Mouse (Mus musculus) forebrain, embryonic 12.5 days (tissue): ENCODE measurements around the gene Ifitm7. TPM values are rescaled to one million over a fixed set of nuclear protein-coding genes. Genes with fewer than 3 reads are reported as not detected.
"Not testable (repeated sequence)": the region's sequence is repeated elsewhere in the genome, so short reads cannot be mapped to it uniquely, and the experiment has no call there.

Experiments used
- ATAC-seq: fragments of 200-750 bp; cut with Nextera tagmentation; 2 replicates; pipeline ENCODE4 v1.8.0; 2017; ENCODE audit warnings: moderate TSS enrichment; ENCODE audit not compliant: low FRiP score
- H3K27ac ChIP-seq: fragments of 300-500 bp; sonication (generic); 2 replicates; pipeline ENCODE4 v1.5.1; 2016; ENCODE audit warnings: mild to moderate bottlenecking
- H3K27me3 ChIP-seq: fragments of 300-500 bp; sonication (generic); 2 replicates; pipeline ENCODE4 v1.6.1; 2016; ENCODE audit warnings: mild to moderate bottlenecking
- H3K36me3 ChIP-seq: fragments of 300-500 bp; sonication (generic); replicated peaks from 2 replicates; pipeline ENCODE4 v1.6.1; 2016; ENCODE audit warnings: mild to moderate bottlenecking
- H3K4me1 ChIP-seq: fragments of 300-500 bp; sonication (generic); 2 replicates; pipeline ENCODE4 v1.6.1; 2016
- H3K4me2 ChIP-seq: fragments of 300-500 bp; sonication (generic); 2 replicates; pipeline ENCODE4 v1.6.1; 2016; ENCODE audit warnings: mild to moderate bottlenecking, moderate library complexity
- H3K4me3 ChIP-seq: fragments of 300-500 bp; sonication (generic); replicated peaks from 2 replicates; pipeline ENCODE4 v1.5.1; 2016; ENCODE audit warnings: mild to moderate bottlenecking
- H3K9ac ChIP-seq: fragments of 300-500 bp; sonication (generic); 2 replicates; pipeline ENCODE4 v1.6.1; 2016; ENCODE audit warnings: mild to moderate bottlenecking
- H3K9me3 ChIP-seq: fragments of 300-500 bp; sonication (generic); 2 replicates; pipeline ENCODE4 v1.6.1; 2016
- WGBS: fragments of 180-500 bp; shearing (Covaris S2); methylation state at CpG from one replicate; pipeline ENCODE4 v1.1.7; 2016; 5-methylcytosine and 5-hydroxymethylcytosine counted together
- polyA plus RNA-seq: library from polyadenylated mRNA; unstranded; fragments of >200 nt; fragmentation: Nextera tagmentation; extraction: Ambion mirVana; gene quantifications from 2 replicates; pipeline ENCODE4 v1.2.1, GENCODE M21; 2016

The Ifitm7 gene
- polyA plus RNA-seq, 1 experiment from 2014 or later = 0.88 TPM

DNA sequence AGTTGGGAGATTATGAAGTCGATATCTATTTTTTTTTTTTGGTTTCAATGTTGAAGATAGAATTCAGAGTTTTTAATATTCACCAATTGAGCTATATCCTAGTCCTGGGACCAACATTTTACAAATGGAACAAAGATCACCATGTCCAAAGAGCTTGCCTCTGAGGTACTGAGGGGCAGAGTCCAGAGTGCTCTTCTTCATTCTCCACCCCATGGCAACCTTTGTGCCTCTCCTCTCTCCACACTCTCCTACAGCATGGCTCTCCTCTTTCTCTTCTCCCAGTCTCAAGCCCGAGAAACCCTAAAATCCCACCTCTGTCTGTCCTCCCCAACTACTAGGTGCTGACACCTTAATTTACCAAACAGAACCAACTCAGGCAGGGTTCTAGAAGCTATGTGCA lies 18.0 kb upstream of the Ifitm7 start:
- Histone ChIP-seq H3K27me3 (no peaks in the 10 kb centered on the region), H3K36me3 (no peaks in the 10 kb centered on the region), H3K9ac (no peak overlapping the region), H3K4me3 (no peak overlapping the region), H3K27ac (no peak overlapping the region), H3K4me1 (no peaks in the 10 kb centered on the region), H3K4me2 (no peak overlapping the region), H3K9me3 (no peaks in the 10 kb centered on the region)
- no peak for ATAC-seq
- 89% methylated on average over 2 of the region's 2 CpGs for WGBS

DNA sequence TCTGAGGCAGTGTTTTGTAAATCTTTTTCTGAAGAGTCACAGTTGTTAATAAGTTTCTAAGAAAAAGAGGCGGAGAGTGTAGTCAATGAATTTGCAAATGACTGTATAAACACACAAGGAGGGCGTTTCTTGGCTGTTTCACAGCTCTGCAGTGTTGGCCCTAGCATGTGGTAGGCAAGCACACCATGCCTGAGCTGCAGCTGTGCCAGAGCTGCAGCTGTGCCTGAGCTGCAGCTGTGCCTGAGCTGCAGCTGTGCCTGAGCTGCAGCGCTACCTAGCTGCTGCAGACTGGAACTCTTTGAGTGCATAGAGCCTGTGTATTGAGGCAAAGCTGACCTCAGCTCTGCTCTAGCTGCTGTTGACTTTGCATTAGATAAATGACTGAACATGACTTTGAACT lies 17.5 kb upstream of the Ifitm7 start:
- H3K27me3 ChIP-seq = no peaks in the 10 kb centered on the region
- no peak overlapping the region for H3K27ac ChIP-seq
- H3K4me3 ChIP-seq = no peak overlapping the region
- peak; percentile 33; the same call in 1 of the 2 replicates for ATAC-seq
- no peaks in the 10 kb centered on the region for H3K36me3 ChIP-seq
- 39% methylated on average over 3 of the region's 3 CpGs for WGBS
- H3K4me2 ChIP-seq = no peak overlapping the region
- H3K9me3 ChIP-seq = no peaks in the 10 kb centered on the region
- H3K4me1 ChIP-seq = no peaks in the 10 kb centered on the region
- no peak overlapping the region for H3K9ac ChIP-seq

DNA sequence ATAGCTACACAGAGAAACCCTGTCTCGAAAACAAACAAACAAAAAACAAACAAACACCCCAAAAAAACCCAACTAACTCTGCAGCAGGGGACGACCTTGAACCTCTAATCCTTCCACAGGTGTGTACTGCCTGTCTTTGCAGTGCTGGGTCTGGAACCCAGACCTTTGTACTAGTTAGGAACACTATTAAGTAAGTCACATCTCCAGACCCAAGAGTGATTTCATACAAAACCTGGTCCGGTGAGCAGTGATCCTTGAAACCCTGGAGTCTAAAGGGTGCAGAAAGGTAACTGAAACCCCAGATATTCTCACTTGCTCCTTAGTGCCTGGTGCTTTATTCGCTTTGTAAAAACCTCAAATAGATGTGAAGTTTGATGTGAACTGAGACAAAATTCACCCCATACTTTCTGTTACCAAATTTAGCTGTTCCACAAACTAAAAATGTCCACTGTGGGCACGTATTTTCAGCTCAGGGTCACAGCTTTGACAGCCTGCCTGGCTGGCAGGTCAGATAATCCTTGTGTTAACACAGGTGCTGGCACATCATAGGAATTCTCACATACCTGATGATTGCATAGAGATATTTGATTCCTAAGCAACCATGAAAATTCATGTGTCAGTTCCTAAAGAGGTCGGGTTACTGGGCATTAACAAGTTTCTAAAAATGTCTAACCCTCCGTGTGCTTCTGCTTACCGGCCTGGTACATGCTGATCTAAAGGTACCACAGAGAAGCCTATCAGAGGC lies 16.9 kb upstream of the Ifitm7 start:
- Histone ChIP-seq H3K4me3 (no peak overlapping the region), H3K4me1 (no peaks in the 10 kb centered on the region), H3K9me3 (no peaks in the 10 kb centered on the region), H3K27ac (no peak overlapping the region), H3K36me3 (no peaks in the 10 kb centered on the region), H3K27me3 (no peaks in the 10 kb centered on the region), H3K9ac (no peak overlapping the region), H3K4me2 (no peak overlapping the region)
- WGBS = 74% methylated on average over 8 of the region's 8 CpGs
- no peak for ATAC-seq

DNA sequence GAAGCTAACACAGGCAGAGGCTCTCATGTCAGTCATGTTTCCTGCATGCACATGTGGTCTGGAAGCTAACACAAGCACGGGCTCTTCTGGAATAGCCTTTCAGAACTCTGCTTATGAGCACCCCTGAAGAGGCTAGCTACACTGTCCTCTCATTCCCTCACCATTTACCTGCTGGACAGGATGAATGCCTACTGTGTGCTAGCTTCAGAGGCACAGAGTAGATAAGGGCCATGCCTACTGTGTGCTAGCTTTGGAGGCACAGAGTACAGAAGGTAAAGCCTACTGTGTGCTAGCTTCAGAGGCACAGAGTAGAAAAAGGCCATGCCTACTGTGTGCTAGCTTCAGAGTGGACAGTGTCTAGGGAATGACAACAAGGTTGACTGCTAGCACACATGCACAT lies 7.8 kb upstream of the Ifitm7 start:
- Histone ChIP-seq H3K27ac (no peak overlapping the region), H3K36me3 (no peaks in the 10 kb centered on the region), H3K4me2 (no peak overlapping the region), H3K27me3 (no peaks in the 10 kb centered on the region), H3K9me3 (no peaks in the 10 kb centered on the region), H3K4me1 (no peaks in the 10 kb centered on the region), H3K4me3 (no peak overlapping the region), H3K9ac (no peak overlapping the region)
- 79% methylated on average over 1 of the region's 1 CpGs for WGBS
- ATAC-seq = no peak

DNA sequence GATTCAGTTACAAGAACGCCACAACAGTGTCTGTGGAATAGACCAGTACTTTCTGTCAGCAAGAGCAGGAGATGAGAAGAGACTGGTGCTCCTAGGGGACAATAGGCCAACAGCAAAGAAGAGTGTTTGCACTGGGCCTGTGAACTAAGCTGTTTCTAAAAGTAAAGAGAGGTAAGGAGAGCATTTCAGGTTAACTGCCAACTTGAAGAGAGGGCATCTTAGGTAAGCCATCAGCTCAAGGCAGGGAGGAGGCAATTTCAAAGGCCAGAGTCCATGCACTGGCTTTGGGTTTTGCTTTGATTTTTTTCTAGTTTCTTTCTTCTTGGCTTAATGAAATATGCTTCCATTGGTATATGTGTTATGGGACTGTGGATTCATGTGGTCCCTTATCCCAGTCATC lies 7.4 kb upstream of the Ifitm7 start:
- WGBS = 86% methylated on average over 1 of the region's 1 CpGs

DNA sequence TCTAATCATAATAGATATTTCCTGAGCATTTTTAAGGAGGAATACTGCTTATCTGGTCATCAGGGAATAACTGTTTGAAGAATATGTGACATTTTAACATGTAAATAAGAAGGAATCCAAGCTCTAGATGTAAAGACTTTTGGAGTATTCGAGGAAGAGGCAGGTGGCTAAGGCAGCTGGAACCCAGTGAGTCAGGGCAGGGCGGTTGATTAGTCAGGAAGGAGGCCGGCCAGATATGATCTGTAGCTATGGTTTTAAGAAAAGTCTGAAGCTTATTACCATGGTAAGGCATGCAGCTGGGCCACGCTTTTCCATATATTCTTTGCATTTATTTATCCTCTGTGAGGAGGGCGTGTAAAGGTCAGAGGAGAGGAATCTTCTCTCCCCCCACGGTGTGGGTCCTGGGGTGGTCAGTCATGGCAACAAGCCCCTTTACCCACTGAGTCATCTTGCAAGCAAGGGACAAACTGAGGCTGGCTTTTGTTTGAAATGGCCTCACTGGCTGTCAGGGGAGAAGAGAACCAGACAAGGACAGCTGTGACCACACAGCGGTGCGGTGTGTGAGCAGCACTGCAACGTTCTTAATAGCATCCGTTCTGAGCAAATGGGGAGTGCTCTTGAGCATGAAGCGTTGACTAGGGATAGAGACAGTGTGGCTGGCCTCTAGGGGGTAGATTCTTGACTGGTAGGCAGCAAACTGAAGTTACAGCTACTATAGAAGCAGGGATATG lies 6.0 kb upstream of the Ifitm7 start:
- Histone ChIP-seq H3K9me3 (no peaks in the 10 kb centered on the region), H3K27ac (no peak overlapping the region), H3K27me3 (no peaks in the 10 kb centered on the region), H3K36me3 (no peaks in the 10 kb centered on the region), H3K4me1 (0 out of 2 replicates have a peak, but pooled peaks cover 1% of the 10 kb centered on the region), H3K9ac (no peak overlapping the region), H3K4me3 (no peak overlapping the region), H3K4me2 (no peak overlapping the region)
- 88% methylated on average over 11 of the region's 11 CpGs for WGBS
- ATAC-seq = no peak

More for the DNA sequence above, 7.4 kb upstream of the Ifitm7 start:
- Histone ChIP-seq H3K4me1 (no peaks in the 10 kb centered on the region), H3K27me3 (no peaks in the 10 kb centered on the region), H3K9ac (no peak overlapping the region), H3K27ac (no peak overlapping the region), H3K9me3 (no peaks in the 10 kb centered on the region), H3K36me3 (no peaks in the 10 kb centered on the region), H3K4me3 (no peak overlapping the region), H3K4me2 (no peak overlapping the region)
- ATAC-seq = no peak

DNA sequence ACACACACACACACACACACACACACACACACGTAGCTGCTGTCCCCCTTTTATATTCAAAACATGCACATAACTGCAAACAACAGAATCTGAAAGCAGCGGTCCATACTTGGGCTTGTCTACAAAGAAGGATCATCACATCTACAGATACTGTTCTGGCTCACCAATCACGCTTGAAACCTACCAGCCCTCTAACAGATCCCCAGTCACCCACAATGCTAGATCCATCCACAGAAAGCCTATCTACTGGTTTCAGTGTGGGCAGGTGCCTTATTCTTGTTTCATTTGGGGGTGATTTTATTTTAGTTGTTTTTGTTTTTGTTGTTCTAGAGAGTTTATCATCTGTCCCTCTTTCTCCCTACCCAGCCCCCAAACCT lies 503 bp downstream of the Ifitm7 start:
- H3K9me3 ChIP-seq = no peaks in the 10 kb centered on the region
- WGBS = 38% methylated on average over 3 of the region's 3 CpGs
- H3K27me3 ChIP-seq = no peaks in the 10 kb centered on the region
- peak overlapping the region; percentile 64 for H3K4me3 ChIP-seq
- H3K27ac ChIP-seq = peak overlapping the region; percentile 89
- ATAC-seq = peak; percentile 64
- H3K4me1 ChIP-seq = peaks cover 11% of the 10 kb centered on the region; the same call in 1 of the 2 replicates
- no peaks in the 10 kb centered on the region for H3K36me3 ChIP-seq
- H3K4me2 ChIP-seq = peak overlapping the region; percentile 69
- H3K9ac ChIP-seq = peak overlapping the region; percentile 79

DNA sequence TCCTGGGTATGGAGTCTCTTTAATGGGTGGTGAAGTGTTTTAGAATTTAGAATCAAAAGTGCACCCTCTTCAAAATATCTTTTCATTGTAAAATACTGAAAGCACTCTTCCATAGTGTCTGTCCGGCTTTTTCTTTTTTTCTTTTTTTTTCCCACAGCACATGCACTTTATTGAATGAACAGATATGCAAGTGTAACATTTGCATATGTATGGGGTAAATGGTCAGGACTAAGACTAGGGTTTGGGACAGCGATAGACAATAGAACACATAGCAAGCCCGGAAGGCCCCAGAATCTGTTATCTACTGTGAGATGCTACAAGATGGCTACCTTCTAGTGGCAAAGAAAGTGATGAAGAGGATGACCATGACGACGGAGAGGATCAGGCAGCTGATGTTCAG lies 3.5 kb downstream of the Ifitm7 start:
- no peaks in the 10 kb centered on the region for H3K36me3 ChIP-seq
- H3K4me1 ChIP-seq = peaks cover 11% of the 10 kb centered on the region; the same call in 1 of the 2 replicates
- no peaks in the 10 kb centered on the region for H3K27me3 ChIP-seq
- 78% methylated on average over 5 of the region's 5 CpGs for WGBS
- ATAC-seq = no peak
- H3K27ac ChIP-seq = no peak overlapping the region
- H3K4me3 ChIP-seq = no peak overlapping the region
- no peaks in the 10 kb centered on the region for H3K9me3 ChIP-seq
- no peak overlapping the region for H3K4me2 ChIP-seq
- H3K9ac ChIP-seq = no peak overlapping the region

DNA sequence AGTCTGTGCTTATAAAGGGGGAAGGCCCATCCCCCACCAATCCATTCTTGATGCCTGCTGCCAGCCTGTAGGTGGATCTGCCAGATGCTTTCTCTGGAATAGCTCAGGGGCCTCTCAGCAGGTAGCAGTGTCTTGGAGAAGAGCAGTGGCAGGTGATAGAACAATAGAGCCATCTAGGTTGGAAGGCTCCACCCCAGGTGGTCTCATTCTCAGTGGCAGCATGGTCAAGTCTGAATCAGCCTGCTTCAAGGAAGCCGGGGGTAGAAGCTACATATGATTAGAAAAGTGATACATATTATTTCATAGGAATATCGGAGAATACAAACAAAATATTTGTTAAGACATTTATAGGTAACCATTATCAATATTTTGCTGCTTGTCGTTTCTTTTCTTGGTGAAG lies 5.0 kb downstream of the Ifitm7 start:
- not testable (repeated sequence) for H3K27ac ChIP-seq, H3K9ac ChIP-seq, H3K9me3 ChIP-seq, ATAC-seq, H3K4me3 ChIP-seq, H3K4me1 ChIP-seq, H3K4me2 ChIP-seq, H3K36me3 ChIP-seq, H3K27me3 ChIP-seq
- WGBS = 72% methylated on average over 3 of the region's 3 CpGs

DNA sequence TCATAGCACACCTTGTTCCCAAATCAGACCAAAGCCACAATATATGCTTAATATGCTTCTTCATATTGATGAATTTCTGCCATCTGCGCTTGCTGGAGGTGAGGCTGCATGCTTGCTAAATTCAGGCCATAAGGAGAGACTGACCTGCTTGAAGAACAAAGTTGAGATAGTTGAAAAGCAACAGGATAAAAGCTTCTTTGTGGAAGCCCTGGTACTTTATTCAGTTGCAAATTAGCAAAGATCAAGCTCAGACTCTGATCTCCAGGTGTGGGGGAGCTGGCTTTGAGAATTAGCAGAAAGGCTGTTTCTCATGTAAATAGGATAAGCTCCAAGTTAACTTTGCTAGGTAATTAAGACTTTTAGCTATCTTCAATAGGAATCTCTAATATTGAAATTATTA lies 9.7 kb downstream of the Ifitm7 start:
- not testable (repeated sequence) for ATAC-seq, H3K4me1 ChIP-seq, H3K9me3 ChIP-seq, H3K27me3 ChIP-seq, H3K27ac ChIP-seq, H3K36me3 ChIP-seq, H3K4me2 ChIP-seq, H3K9ac ChIP-seq, H3K4me3 ChIP-seq
- WGBS = 47% methylated on average over 1 of the region's 1 CpGs

DNA sequence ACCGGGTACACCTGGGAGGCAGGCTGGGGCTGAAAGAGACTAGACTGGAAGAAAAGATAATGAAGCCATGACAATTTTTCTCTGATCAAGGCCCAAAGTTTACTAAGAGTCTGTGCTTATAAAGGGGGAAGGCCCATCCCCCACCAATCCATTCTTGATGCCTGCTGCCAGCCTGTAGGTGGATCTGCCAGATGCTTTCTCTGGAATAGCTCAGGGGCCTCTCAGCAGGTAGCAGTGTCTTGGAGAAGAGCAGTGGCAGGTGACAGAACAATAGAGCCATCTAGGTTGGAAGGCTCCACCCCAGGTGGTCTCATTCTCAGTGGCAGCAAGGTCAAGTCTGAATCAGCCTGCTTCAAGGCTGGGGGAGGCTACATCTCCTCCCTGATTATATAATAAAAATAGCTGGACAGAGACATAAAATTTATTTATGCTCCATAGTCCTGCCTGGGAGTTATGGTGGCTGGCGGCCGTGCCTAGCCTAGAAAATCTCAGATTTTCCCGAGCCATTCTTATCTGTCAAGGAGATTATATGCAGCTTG lies 10.3 kb downstream of the Ifitm7 start:
- H3K4me1 ChIP-seq, H3K36me3 ChIP-seq, H3K4me3 ChIP-seq, H3K27me3 ChIP-seq, H3K27ac ChIP-seq, ATAC-seq, H3K4me2 ChIP-seq, H3K9ac ChIP-seq, H3K9me3 ChIP-seq: not testable (repeated sequence)
- 82% methylated on average over 4 of the region's 4 CpGs for WGBS

DNA sequence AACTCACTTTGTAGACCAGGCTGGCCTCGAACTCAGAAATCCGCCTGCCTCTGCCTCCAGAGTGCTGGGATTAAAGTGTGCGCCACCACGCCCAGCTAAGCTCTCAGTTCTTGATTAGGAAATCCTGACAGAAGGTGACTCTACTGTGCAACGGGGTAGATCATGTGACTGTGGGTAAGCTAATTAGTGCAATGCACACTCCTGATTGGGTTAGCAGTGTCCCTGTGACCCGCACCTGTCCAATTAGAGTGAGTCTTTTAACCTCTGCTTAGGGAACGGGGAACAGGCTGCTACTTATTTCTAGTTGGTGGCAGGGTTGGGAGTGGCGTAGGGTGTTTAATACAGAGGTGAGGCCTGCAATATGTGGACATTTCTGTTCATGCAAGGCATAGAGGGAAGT lies 14.6 kb downstream of the Ifitm7 start:
- Histone ChIP-seq H3K9ac (no peak overlapping the region), H3K9me3 (0 out of 2 replicates have a peak, but pooled peaks cover 3% of the 10 kb centered on the region), H3K27ac (no peak overlapping the region), H3K4me3 (no peak overlapping the region), H3K4me2 (no peak overlapping the region), H3K4me1 (no peaks in the 10 kb centered on the region), H3K36me3 (no peaks in the 10 kb centered on the region), H3K27me3 (no peaks in the 10 kb centered on the region)
- no peak for ATAC-seq
- WGBS = 89% methylated on average over 8 of the region's 8 CpGs

DNA sequence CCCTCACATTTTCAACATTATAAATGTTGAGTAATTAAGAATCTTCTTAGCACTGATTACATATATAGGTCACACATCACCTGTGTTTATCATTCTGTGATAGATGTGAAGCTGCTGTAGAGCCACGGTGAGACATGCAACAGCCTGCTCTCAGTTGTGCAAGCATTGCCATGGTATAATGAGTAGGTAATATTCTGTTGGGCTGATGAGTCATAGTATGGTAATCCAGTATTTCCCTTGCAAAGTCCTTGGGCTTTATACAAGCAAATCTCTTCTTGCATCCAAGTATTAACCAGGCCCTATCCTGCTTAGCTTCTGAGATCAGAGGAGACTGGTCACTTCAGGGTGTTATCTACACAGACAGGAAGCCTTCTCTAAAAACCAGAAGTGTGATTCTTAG lies 17.6 kb downstream of the Ifitm7 start:
- H3K27me3 ChIP-seq = no peaks in the 10 kb centered on the region
- H3K4me3 ChIP-seq = no peak overlapping the region
- H3K9ac ChIP-seq = no peak overlapping the region
- WGBS = 94% methylated on average over 1 of the region's 1 CpGs
- ATAC-seq = no peak
- no peak overlapping the region for H3K4me2 ChIP-seq
- no peak overlapping the region for H3K27ac ChIP-seq
- H3K36me3 ChIP-seq = no peaks in the 10 kb centered on the region
- H3K9me3 ChIP-seq = no peaks in the 10 kb centered on the region
- no peaks in the 10 kb centered on the region for H3K4me1 ChIP-seq
